8 mouse cellular contexts compared by ENCODE assay signal in genomic region chr8:120535452-120536305, GRCm38 (mm10). TPM values are rescaled to one million over a fixed set of nuclear protein-coding genes. Genes with fewer than 3 reads are reported as not detected.
DNase-seq lines count a peak whose midpoint lies in the region; ATAC-seq and TF ChIP-seq lines count a peak whose summit lies in the region.

No protein-coding gene starts in this region.

- under 1% methylated on average over 73 of the region's 79 CpGs for WGBS in kidney, postnatal 0 days
- 5% methylated on average over 58 of the region's 79 CpGs for WGBS in liver, postnatal 0 days (ENCODE audit: insufficient replicate concordance)
- under 1% methylated on average over 64 of the region's 79 CpGs for WGBS in neural tube, embryonic 15.5 days

- peak; percentile 13 for ATAC-seq in granulocyte monocyte progenitor cell, adult 5-6 weeks (replicated peaks; ENCODE audit: poor library complexity, severe bottlenecking)
- no peak for ATAC-seq in kidney, postnatal 0 days (replicated peaks; ENCODE audit: low FRiP score, low read depth)
- no peak for ATAC-seq in liver, postnatal 0 days
- ATAC-seq in neural tube, embryonic 15.5 days (ENCODE audit: low FRiP score) = no peak
- ATAC-seq in erythroid progenitor cell, adult 5-6 weeks (replicated peaks; ENCODE audit: low FRiP score, poor library complexity, severe bottlenecking) = no peak

- H3K9me3 ChIP-seq in kidney, postnatal 0 days (replicated peaks; ENCODE audit: low read length) = no peaks in the 10 kb centered on the region
- H3K9me3 ChIP-seq in liver, postnatal 0 days (ENCODE audit: low read length) = no peaks in the 10 kb centered on the region
- H3K9me3 ChIP-seq in neural tube, embryonic 15.5 days (replicated peaks) = no peaks in the 10 kb centered on the region

- peak overlapping the region; percentile 96 for H3K27ac ChIP-seq in kidney, postnatal 0 days
- peak overlapping the region; percentile 98 for H3K27ac ChIP-seq in liver, postnatal 0 days (ENCODE audit: low read depth)
- H3K27ac ChIP-seq in neural tube, embryonic 15.5 days (replicated peaks) = peak overlapping the region; percentile 90

- H3K4me3 ChIP-seq in kidney, postnatal 0 days (replicated peaks; ENCODE audit: low read depth, low read length) = peak overlapping the region; percentile 58
- H3K4me3 ChIP-seq in liver, postnatal 0 days (ENCODE audit: low read depth, low read length) = peak overlapping the region; percentile 79
- H3K4me3 ChIP-seq in neural tube, embryonic 15.5 days (replicated peaks) = peak overlapping the region; percentile 61

- peaks cover 62% of the 10 kb centered on the region for H3K4me1 ChIP-seq in kidney, postnatal 0 days (replicated peaks; ENCODE audit: insufficient read depth, low read length)
- peaks cover 73% of the 10 kb centered on the region for H3K4me1 ChIP-seq in liver, postnatal 0 days (ENCODE audit: insufficient read depth)
- H3K4me1 ChIP-seq in neural tube, embryonic 15.5 days = peaks cover 93% of the 10 kb centered on the region

- TF ChIP-seq EP300 in liver, postnatal 0 days (IDR thresholded peaks at IDR 0.05; ENCODE audit: low read depth) = no peak

- DNase-seq in urinary bladder, adult 2 months (ENCODE audit: low spot score) = peak; percentile 58
- no peak for DNase-seq in urinary bladder, adult 18-20 months (ENCODE audit: low spot score in 2 of 2)
- DNase-seq in cerebellum, adult 9-11 months = peak; percentile 88
- DNase-seq in kidney, postnatal 0 days (ENCODE audit: low spot score) = peak; percentile 37
- no peak for DNase-seq in liver, postnatal 0 days

- no peaks in the 10 kb centered on the region for H3K27me3 ChIP-seq in kidney, postnatal 0 days (ENCODE audit: insufficient read depth, low read length)
- H3K27me3 ChIP-seq in liver, postnatal 0 days (ENCODE audit: insufficient read depth, low read length) = no peaks in the 10 kb centered on the region
- H3K27me3 ChIP-seq in neural tube, embryonic 15.5 days (replicated peaks) = no peaks in the 10 kb centered on the region

- peak overlapping the region; percentile 65 for H3K9ac ChIP-seq in kidney, postnatal 0 days (ENCODE audit: low read depth, low read length)
- peak overlapping the region; percentile 90 for H3K9ac ChIP-seq in liver, postnatal 0 days (replicated peaks)
- peak overlapping the region; percentile 54 for H3K9ac ChIP-seq in neural tube, embryonic 15.5 days (replicated peaks)

- no peaks in the 10 kb centered on the region for H3K36me3 ChIP-seq in kidney, postnatal 0 days (ENCODE audit: insufficient read depth, low read length)
- H3K36me3 ChIP-seq in liver, postnatal 0 days (replicated peaks; ENCODE audit: insufficient read depth, low read length) = 0 out of 2 replicates have a peak, but pooled peaks cover 3% of the 10 kb centered on the region
- H3K36me3 ChIP-seq in neural tube, embryonic 15.5 days = no peaks in the 10 kb centered on the region

- peak overlapping the region; percentile 99 for H3K4me2 ChIP-seq in kidney, postnatal 0 days (ENCODE audit: low read length)
- peak overlapping the region; percentile 94 for H3K4me2 ChIP-seq in liver, postnatal 0 days (ENCODE audit: low read depth, low read length)
- H3K4me2 ChIP-seq in neural tube, embryonic 15.5 days = peak overlapping the region; percentile 97

- TF ChIP-seq CTCF in kidney, postnatal 0 days (IDR thresholded peaks at IDR 0.05; ENCODE audit: low read depth) = no peak
- TF ChIP-seq CTCF in liver, postnatal 0 days (IDR thresholded peaks at IDR 0.05; ENCODE audit: low read depth) = no peak

RNA-seq across cellular contexts. Expression of gene Gins2, which starts 53.4 kb away (rescaled TPM):
- 4.0 and 6.4 TPM in 2 replicates for polyA plus RNA-seq in urinary bladder, adult 2 months (2012; rRNA removed)
- total RNA-seq in granulocyte monocyte progenitor cell, adult 5-6 weeks (2014; fragmentation: Nextera tagmentation) = 54.6 and 81.8 TPM in 2 replicates
- total RNA-seq in granulocyte monocyte progenitor cell, adult 5-6 weeks (2017) = 42.4 and 47.6 TPM in 2 replicates
- 54.0 and 70.0 TPM in 2 replicates for polyA plus RNA-seq in kidney, postnatal 0 days (2015; fragmentation: Nextera tagmentation; extraction: Ambion mirVana)
- 18.6 and 20.3 TPM in 2 replicates for polyA plus RNA-seq in liver, postnatal 0 days (2015; fragmentation: Nextera tagmentation; extraction: Ambion mirVana)
- polyA plus RNA-seq in neural tube, embryonic 15.5 days (2015; fragmentation: Nextera tagmentation; extraction: Ambion mirVana) = 15.9 and 38.9 TPM in 2 replicates
- 5.8 and 31.4 TPM in 2 replicates for total RNA-seq in erythroid progenitor cell, adult 5-6 weeks (2015; ENCODE audit: low replicate concordance)
- 11.9 and 21.3 TPM in 2 replicates for total RNA-seq in erythroid progenitor cell, adult 5-6 weeks (2017; ENCODE audit: low replicate concordance)

Comparison
In these comparisons a context has a peak if more than half of its experiments do, and no peak if none do; other contexts are left out.
1. DNase-seq: peak in urinary bladder, adult 2 months (single experiment), cerebellum, adult 9-11 months (single experiment) and kidney, postnatal 0 days (single experiment); none in urinary bladder, adult 18-20 months (0 of 2) and liver, postnatal 0 days (single experiment).
2. Peak in every context shown above with its lines, with median percentiles within 50 percentile points of each other: H3K27ac ChIP-seq, H3K4me2 ChIP-seq, H3K4me3 ChIP-seq and H3K9ac ChIP-seq.